Mouse (Mus musculus): ENCODE measurements around the gene Olfr1232.

Olfr1232 gene

DNA sequence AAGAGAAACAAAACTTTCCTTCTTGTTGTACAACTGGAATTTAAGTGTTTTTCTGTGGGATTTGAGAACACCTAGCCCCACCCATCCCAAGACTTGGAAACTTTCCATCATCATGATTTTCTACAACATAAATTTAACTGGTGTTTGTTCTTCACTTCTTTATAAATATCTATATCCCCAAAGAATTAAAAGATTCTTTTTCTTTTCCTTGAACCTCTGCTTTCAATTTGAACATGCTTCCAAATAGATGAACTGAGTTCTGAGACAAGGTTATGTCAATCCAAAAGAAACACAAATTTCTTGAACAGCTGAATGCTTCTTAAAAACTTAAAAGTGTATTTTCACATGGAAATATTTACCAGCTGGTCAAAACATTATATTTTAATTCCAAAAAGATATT lies at the start of gene Olfr1232:
Gene Olfr1232, minus strand, starts transcription at position 101 of the 400 bp plus-strand sequence.
- no peak for DNase-seq (ENCODE audit: extremely low read depth, low read depth, low spot score)

DNA sequence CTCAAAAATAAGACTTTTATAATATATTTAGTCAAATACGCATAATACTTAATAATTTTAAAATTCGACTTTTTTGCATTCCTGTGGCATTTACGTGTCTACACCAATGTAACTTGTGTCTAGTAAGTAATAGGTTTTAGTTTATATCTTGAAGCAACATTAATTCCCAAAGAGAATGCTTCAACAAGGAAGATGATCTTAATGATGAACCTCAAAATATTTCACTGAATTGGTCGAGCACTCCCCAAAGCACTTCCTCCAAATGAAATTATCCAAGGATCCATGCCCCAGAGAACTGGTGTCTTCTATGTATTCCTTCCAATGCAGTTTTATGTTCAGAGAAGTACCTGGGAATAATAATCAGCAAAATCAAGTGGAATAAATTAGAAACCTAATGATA lies 35.3 kb upstream of the Olfr1232 start, which contains the start of gene Olfr1234:
Gene Olfr1234, minus strand, starts transcription at position 101 of the 400 bp plus-strand sequence.
- no peak for DNase-seq (ENCODE audit: extremely low read depth, low read depth, low spot score)

DNA sequence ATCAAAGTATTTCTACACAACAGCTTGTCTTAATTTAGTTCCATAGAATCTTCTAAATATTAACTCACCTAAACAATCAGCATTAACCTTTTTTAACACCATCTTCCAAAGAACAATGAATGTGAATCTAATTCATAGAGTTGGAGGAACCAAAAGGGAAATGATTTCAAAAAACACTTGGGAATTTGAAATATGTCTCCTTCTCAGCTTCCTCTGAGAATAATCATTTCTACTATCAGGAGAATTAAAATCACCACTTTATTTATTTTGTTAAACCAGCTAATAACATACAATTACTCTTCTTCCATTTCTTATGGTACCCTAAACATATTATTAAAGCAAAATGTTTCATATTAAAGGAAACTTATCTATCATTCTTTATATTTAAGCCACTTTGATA lies 12.8 kb upstream of the Olfr1232 start, which contains the start of gene Olfr1233:
Gene Olfr1233, minus strand, starts transcription at position 101 of the 400 bp plus-strand sequence.
- no peak for DNase-seq (ENCODE audit: extremely low read depth, low read depth, low spot score)

DNA sequence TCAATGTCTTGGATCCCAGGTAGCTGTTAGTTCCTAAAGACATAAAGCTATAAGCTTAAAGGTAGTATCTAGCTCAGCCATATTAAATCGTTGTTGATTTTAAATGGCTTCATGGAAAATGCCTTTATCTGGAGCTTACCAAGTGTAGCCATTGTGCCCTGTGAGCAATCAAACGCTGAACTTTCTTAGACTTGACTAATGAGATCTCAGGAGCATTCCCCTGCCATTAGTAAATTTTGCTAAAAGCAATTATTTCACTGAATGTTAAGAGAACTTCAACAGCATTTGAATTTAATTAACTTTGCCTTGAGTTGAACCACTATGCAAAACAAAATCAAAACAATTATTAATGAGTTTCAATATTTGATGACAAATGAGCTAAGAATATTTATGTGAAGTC lies 22.5 kb downstream of the Olfr1232 start, which contains the start of gene Olfr1231:
Gene Olfr1231, minus strand, starts transcription at position 101 of the 400 bp plus-strand sequence.
- no peak for DNase-seq (ENCODE audit: extremely low read depth, low read depth, low spot score)

DNA sequence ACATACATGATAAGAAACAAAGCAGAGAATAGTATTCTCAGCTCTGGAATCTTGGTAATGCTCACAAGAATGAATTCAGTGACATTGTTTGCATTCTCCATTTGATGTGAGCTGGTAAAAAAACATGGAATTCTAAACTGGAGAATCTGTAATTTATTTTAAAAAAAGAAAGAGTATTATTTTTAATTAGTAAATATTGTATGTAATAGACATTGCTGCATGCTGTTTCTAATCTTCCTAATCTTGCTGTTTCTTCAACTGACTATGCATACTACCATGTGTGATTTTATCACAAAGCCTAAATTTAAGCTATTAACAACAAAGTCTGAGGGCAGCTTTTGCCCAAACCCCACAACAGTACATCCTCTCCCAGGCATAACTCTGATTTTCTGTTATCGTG lies 32.3 kb downstream of the Olfr1232 start, which contains the start of gene Olfr1230:
Gene Olfr1230, minus strand, starts transcription at position 101 of the 400 bp plus-strand sequence.
- DNase-seq (ENCODE audit: extremely low read depth, low read depth, low spot score): no peak

DNA sequence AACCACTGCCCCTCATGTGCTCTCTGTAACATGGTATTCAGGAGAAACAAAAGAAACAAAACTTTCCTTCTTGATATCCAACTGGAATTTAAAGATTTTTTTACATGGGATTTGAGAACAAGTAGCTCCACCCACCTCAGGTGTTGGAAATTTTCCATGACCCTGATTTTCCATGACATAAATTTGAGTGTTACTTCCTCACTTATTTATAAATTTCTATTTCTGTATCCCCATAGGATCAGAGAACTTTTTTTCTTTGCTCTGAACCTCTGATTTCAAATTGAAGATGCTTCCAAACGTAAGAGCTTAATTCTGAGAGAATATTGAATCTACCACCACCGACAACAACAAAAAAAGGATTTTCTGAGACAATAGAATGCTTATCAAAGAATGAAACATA lies 41.6 kb downstream of the Olfr1232 start, which contains the start of gene Olfr1229:
Gene Olfr1229, minus strand, starts transcription at position 101 of the 400 bp plus-strand sequence.
- DNase-seq (ENCODE audit: extremely low read depth, low read depth, low spot score): no peak
